Mouse (Mus musculus) liver, embryonic 16.5 days (tissue): ENCODE data around the gene Lmln. TPM values are rescaled to one million over a fixed set of nuclear protein-coding genes. Genes with fewer than 3 reads are reported as not detected.
"Not testable (repeated sequence)": the region's sequence is repeated elsewhere in the genome, so short reads cannot be mapped to it uniquely, and the experiment has no call there.

Experiments used
- ATAC-seq: fragments of 200-750 bp; cut with Nextera tagmentation; 2 replicates; pipeline ENCODE4 v1.8.0; 2017; ENCODE audit warnings: low read depth, mild to moderate bottlenecking, moderate number of reproducible peaks, moderate library complexity
- H3K27ac ChIP-seq: fragments of 300-500 bp; sonication (generic); 2 replicates; pipeline ENCODE4 v1.5.1; 2014; ENCODE audit warnings: mild to moderate bottlenecking, low read length
- H3K27me3 ChIP-seq: fragments of 300-500 bp; sonication (generic); 2 replicates; pipeline ENCODE4 v1.6.1; 2014; ENCODE audit warnings: low read depth, low read length, mixed read lengths; ENCODE audit not compliant: control insufficient read depth, insufficient read depth
- H3K36me3 ChIP-seq: fragments of 300-500 bp; sonication (generic); 2 replicates; pipeline ENCODE4 v1.6.1; 2014; ENCODE audit warnings: mild to moderate bottlenecking; ENCODE audit not compliant: control insufficient read depth, insufficient read depth
- H3K4me1 ChIP-seq: fragments of 300-500 bp; sonication (generic); 2 replicates; pipeline ENCODE4 v1.6.1; 2014; ENCODE audit warnings: low read depth, low read length, mixed read lengths; ENCODE audit not compliant: control insufficient read depth
- H3K4me2 ChIP-seq: fragments of 300-500 bp; sonication (generic); 2 replicates; pipeline ENCODE4 v1.6.1; 2014; ENCODE audit warnings: low read depth, low read length, mixed read lengths
- H3K4me3 ChIP-seq: fragments of 300-500 bp; sonication (generic); 2 replicates; pipeline ENCODE4 v1.5.1; 2014; ENCODE audit warnings: low read depth, mild to moderate bottlenecking, low read length
- H3K9ac ChIP-seq: fragments of 300-500 bp; sonication (generic); 2 replicates; pipeline ENCODE4 v1.6.1; 2014; ENCODE audit warnings: low read depth, low read length
- H3K9me3 ChIP-seq: fragments of 300-500 bp; sonication (generic); replicated peaks from 2 replicates; pipeline ENCODE4 v1.6.1; 2016; ENCODE audit warnings: low read length; ENCODE audit not compliant: control insufficient read depth
- WGBS: fragments of 180-500 bp; shearing (Covaris S2); extraction: QIAGEN DNeasy Blood & Tissue Kit; methylation state at CpG from one replicate; pipeline ENCODE4 v1.1.7; 2014; ENCODE audit not compliant: insufficient replicate concordance; 5-methylcytosine and 5-hydroxymethylcytosine counted together
- polyA plus RNA-seq: library from polyadenylated mRNA; unstranded; fragments of >200 nt; fragmentation: Nextera tagmentation; extraction: Ambion mirVana; gene quantifications from 2 replicates; pipeline ENCODE4 v1.2.1, GENCODE M21; 2015

Gene Lmln
- polyA plus RNA-seq, 1 experiment from 2014 or later = 0.67 TPM

DNA sequence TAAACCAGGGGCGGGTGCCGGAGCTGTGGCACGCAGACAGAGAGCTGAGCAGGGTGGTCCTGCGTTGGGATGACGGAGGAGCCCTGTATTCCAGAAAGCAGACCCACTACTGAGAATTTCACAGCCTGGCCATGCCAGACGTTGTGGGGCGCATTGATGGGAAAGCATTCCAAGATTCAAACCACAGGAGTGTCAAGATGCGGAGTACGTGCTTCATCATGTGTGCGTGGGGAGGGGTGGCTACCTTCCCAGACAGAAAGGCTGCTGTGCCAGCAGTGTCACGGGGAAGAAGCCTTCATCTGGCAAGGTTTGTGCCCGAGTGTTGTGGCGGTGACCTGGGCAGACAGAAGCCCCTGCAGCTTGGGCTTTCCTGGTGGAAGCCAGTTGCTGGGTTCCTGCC, 70.9 kb downstream of the Lmln start:
- H3K4me3 ChIP-seq = no peak overlapping the region
- WGBS = 66% methylated on average over 13 of the region's 13 CpGs
- H3K4me2 ChIP-seq = no peak overlapping the region
- H3K36me3 ChIP-seq = no peaks in the 10 kb centered on the region
- no peaks in the 10 kb centered on the region for H3K27me3 ChIP-seq
- no peak overlapping the region for H3K27ac ChIP-seq
- H3K9ac ChIP-seq = no peak overlapping the region
- no peaks in the 10 kb centered on the region; the same call in 1 of the 2 replicates for H3K4me1 ChIP-seq
- H3K9me3 ChIP-seq = no peaks in the 10 kb centered on the region
- ATAC-seq = no peak

- no peak overlapping the region for H3K4me3 ChIP-seq
- no peaks in the 10 kb centered on the region for H3K36me3 ChIP-seq
- H3K4me1 ChIP-seq = no peaks in the 10 kb centered on the region; the same call in 1 of the 2 replicates
- H3K27ac ChIP-seq = no peak overlapping the region
- ATAC-seq = no peak
- H3K9ac ChIP-seq = no peak overlapping the region
- H3K9me3 ChIP-seq = no peaks in the 10 kb centered on the region
- WGBS = 54% methylated on average over 4 of the region's 4 CpGs
- no peaks in the 10 kb centered on the region for H3K27me3 ChIP-seq
- no peak overlapping the region for H3K4me2 ChIP-seq
Observed at GRCm38 (mm10) chr16:33135167-33135566, 72.8 kb downstream of the Lmln start.

- not testable (repeated sequence) for H3K27me3 ChIP-seq, H3K27ac ChIP-seq, H3K9me3 ChIP-seq, H3K4me1 ChIP-seq, H3K36me3 ChIP-seq, H3K4me3 ChIP-seq, H3K4me2 ChIP-seq, H3K9ac ChIP-seq, ATAC-seq
- 61% methylated on average over 6 of the region's 7 CpGs for WGBS
Observed at GRCm38 (mm10) chr16:33139061-33139460, 76.7 kb downstream of the Lmln start.

DNA sequence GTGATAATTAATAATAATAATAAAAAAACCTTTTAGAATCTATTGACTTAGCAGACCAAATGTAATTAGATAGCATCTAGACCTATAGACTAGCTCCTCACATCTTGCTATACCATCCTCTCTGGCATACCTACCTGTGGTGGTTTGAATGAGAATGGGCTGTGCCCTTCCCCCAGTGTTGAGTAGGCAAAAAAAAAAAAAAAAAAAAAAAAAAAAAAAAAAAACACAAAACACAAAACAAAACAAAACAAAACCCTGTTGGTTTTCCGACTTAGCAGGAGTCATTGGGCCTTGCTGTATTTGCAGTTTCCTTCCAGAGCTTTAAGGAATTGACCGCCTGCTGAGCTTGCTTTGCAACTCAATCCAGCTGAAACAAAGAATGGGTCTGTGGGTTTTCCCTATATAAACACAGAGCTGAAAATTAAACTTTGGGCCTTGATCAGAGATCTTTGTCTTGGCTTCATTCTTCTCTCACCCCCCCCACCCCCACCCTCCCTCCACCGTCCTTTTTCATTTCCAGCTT, 79.5 kb downstream of the Lmln start:
- no peak overlapping the region for H3K4me3 ChIP-seq
- WGBS = 67% methylated on average over 3 of the region's 3 CpGs
- ATAC-seq = no peak

DNA sequence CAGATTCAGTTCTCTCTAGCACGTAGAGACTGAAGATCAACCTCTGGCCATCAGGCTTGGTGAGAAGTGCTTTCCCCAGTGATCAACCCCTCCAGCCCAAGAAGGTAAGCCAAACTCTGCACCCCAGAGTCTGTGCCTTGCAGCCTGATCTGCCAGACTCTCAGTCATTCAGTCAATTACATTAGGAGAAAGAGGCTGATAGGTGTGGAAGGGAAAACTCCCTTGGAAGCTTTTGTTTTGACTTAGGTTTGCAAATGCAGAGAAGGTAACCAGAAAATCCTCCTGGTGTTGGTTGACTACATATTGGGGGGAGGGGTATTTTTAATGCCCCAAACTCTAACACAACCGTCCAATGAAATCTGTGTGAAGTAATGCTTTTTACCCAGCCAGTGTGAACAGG, 81.1 kb downstream of the Lmln start:
- no peak overlapping the region for H3K4me3 ChIP-seq
- H3K4me2 ChIP-seq = no peak overlapping the region
- H3K36me3 ChIP-seq = no peaks in the 10 kb centered on the region
- WGBS = 40% methylated on average over 2 of the region's 2 CpGs
- no peak for ATAC-seq
- no peak overlapping the region for H3K27ac ChIP-seq
- no peaks in the 10 kb centered on the region for H3K9me3 ChIP-seq
- H3K4me1 ChIP-seq = no peaks in the 10 kb centered on the region
- H3K27me3 ChIP-seq = no peaks in the 10 kb centered on the region
- H3K9ac ChIP-seq = no peak overlapping the region

More for the DNA sequence above, 79.5 kb downstream of the Lmln start:
- Histone ChIP-seq H3K9ac (no peak overlapping the region), H3K27me3 (no peaks in the 10 kb centered on the region), H3K27ac (no peak overlapping the region), H3K4me1 (no peaks in the 10 kb centered on the region), H3K36me3 (no peaks in the 10 kb centered on the region), H3K9me3 (no peaks in the 10 kb centered on the region), H3K4me2 (no peak overlapping the region)

DNA sequence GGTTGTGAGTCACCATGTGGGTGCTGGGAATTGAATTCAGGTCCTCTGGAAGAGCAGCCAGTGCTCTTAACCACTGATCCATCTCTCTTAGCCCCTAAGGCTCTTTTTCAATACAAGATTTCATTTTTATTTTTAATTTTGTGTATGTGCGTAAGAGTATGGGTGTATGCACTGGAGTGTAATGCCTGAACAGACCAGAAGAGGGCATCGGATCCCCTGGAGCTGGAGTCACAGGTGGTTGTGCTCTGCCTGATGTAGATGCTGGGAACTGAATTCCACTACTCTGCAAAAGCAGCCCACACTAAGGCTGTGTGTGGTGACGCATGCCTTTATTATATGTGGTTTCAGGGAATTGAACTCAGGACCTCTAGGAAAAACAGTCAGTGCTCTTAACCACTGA, 83.9 kb downstream of the Lmln start:
- Histone ChIP-seq H3K27me3 (no peaks in the 10 kb centered on the region), H3K9me3 (no peaks in the 10 kb centered on the region), H3K4me3 (no peak overlapping the region), H3K36me3 (no peaks in the 10 kb centered on the region), H3K4me2 (no peak overlapping the region), H3K4me1 (no peaks in the 10 kb centered on the region), H3K9ac (no peak overlapping the region), H3K27ac (no peak overlapping the region)
- ATAC-seq = no peak
- 74% methylated on average over 3 of the region's 3 CpGs for WGBS

- WGBS = 67% methylated on average over 4 of the region's 4 CpGs
- no peak overlapping the region for H3K27ac ChIP-seq
- H3K4me2 ChIP-seq = no peak overlapping the region
- no peak overlapping the region for H3K4me3 ChIP-seq
- no peaks in the 10 kb centered on the region for H3K4me1 ChIP-seq
- H3K36me3 ChIP-seq = no peaks in the 10 kb centered on the region
- no peak for ATAC-seq
- no peaks in the 10 kb centered on the region for H3K27me3 ChIP-seq
- no peaks in the 10 kb centered on the region for H3K9me3 ChIP-seq
- no peak overlapping the region for H3K9ac ChIP-seq
Observed at GRCm38 (mm10) chr16:33148135-33148534, 85.8 kb downstream of the Lmln start.

DNA sequence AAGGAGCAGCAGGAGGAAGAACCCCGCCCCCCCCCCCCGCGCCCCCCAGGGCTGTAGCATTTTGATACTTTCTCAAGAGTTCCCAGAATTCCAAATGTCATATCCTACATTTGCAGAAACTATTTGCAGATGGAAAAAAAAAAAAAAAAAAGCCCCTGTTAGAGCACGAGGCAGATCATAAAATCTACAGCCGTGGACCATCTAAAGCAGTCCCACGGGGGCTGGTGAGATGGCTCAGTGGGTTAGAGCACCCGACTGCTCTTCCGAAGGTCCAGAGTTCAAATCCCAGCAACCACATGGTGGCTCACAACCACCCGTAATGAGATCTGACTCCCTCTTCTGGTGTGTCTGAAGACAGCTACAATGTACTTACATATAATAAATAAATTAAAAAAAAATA, 88.6 kb downstream of the Lmln start:
- H3K36me3 ChIP-seq, H3K9me3 ChIP-seq, H3K27ac ChIP-seq, H3K4me2 ChIP-seq, H3K9ac ChIP-seq, H3K4me3 ChIP-seq, ATAC-seq, H3K4me1 ChIP-seq, H3K27me3 ChIP-seq: not testable (repeated sequence)
- 60% methylated on average over 9 of the region's 9 CpGs for WGBS

DNA sequence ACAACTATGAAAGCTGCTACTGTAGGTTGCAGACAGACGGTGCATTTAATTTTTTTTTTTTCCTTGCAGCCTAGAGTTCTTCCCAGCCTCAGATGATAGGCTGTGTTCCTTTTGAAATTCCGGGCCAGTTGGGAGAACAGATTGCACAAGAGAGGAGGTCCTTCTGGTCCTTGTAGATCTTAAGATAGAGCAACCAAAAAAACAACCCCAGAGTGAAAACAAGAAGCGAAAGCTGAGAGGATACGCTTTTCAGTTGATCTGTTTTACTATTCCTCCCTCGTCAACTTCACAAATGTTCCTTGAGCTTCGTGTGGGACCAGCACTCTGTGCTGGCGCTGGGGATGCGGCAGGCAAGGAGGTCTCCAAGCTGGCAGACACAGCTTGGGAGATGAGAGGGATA, 89.2 kb downstream of the Lmln start:
- Histone ChIP-seq H3K36me3 (no peaks in the 10 kb centered on the region), H3K4me3 (no peak overlapping the region), H3K4me1 (no peaks in the 10 kb centered on the region), H3K9ac (no peak overlapping the region), H3K4me2 (no peak overlapping the region), H3K27ac (no peak overlapping the region), H3K9me3 (no peaks in the 10 kb centered on the region), H3K27me3 (no peaks in the 10 kb centered on the region)
- WGBS = 56% methylated on average over 8 of the region's 8 CpGs
- ATAC-seq = no peak
